Mouse (Mus musculus): ENCODE data around the gene Psap. TPM values are rescaled to one million over a fixed set of nuclear protein-coding genes. Genes with fewer than 3 reads are reported as not detected.

Gene Psap
- polyA plus RNA-seq, 1 experiment = 774 TPM

GRCm38 (mm10) chr10:60290026-60290738, 12.8 kb downstream of the Psap start:
- H3K27ac ChIP-seq (replicated peaks; ENCODE audit: low read depth, low read length) = peak overlapping the region; percentile 12; the same call in 1 of the 2 replicates
- H3K4me3 ChIP-seq (ENCODE audit: insufficient read depth, low read depth, low read length) = no peak overlapping the region
- H3K4me1 ChIP-seq (ENCODE audit: control insufficient read depth, insufficient read depth, insufficient read length, low read length) = peaks cover 46% of the 10 kb centered on the region

GRCm38 (mm10) chr10:60290739-60291110, 13.3 kb downstream of the Psap start:
- H3K27ac ChIP-seq (replicated peaks; ENCODE audit: low read depth, low read length) = 0 out of 2 replicates have a peak overlapping the region, but pooled peaks have one; percentile 12
- no peak overlapping the region for H3K4me3 ChIP-seq (ENCODE audit: insufficient read depth, low read depth, low read length)
- peaks cover 41% of the 10 kb centered on the region for H3K4me1 ChIP-seq (ENCODE audit: control insufficient read depth, insufficient read depth, insufficient read length, low read length)

DNA sequence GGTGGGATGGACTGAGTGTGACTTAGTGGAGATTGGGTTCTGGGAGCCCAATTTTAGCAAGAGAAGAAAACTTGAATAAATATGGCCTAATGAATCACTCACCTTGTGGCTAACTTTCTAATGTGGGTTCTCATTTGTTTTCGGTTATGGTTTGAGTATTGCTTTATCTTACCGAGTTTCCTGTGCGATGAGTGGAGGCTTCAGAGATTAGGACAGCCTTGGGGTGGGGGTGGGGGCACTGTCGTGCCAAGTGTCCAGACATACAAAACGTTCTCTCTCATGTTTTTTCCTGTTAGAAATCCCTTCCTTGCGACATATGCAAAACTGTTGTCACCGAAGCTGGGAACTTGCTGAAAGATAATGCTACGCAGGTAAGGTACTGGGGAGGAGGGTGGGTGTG, 14.8 kb downstream of the Psap start:
- Histone ChIP-seq H3K4me3 (ENCODE audit: insufficient read depth, low read depth, low read length) (no peak overlapping the region), H3K27ac (replicated peaks; ENCODE audit: low read depth, low read length) (no peak overlapping the region), H3K4me1 (ENCODE audit: control insufficient read depth, insufficient read depth, insufficient read length, low read length) (peaks cover 31% of the 10 kb centered on the region)

DNA sequence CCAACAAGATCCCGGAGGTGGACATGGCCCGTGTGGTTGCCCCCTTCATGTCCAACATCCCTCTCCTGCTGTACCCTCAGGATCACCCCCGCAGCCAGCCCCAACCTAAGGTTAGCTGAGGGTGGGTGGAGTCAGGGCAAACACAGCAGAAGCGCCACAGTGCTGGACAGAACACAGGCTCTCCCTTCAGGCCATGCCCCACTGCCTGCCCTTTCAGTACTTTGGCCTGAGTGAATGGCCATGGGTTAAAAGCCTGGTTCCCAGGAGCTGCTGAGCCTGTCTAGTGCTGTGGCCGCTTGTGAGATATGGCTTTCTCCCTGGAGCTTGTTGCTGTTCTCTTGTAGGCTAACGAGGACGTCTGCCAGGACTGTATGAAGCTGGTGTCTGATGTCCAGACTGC, 17.2 kb downstream of the Psap start:
- H3K27ac ChIP-seq (replicated peaks; ENCODE audit: low read depth, low read length) = no peak overlapping the region

DNA sequence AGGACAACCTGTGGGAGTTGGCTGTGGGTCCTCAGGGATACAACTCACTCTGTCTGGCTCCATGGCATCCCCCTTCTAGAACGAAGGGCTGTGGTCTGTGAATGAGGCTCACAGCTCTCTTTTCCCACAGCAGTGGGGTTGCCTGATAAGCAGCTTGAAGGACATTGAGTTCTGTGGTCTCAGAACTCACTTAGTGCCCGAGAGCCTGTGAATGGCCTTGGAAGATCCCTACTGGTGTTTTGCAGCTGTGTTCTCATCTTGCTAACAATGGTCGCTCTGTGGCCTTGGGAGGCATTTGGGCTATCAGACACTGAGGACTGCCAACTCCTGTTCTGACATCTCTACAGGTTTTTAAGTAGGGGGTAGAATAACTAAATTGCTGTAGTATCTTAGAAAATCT, 17.9 kb downstream of the Psap start:
- peaks cover 3% of the 10 kb centered on the region for H3K4me1 ChIP-seq (ENCODE audit: control insufficient read depth, insufficient read depth, insufficient read length, low read length)
- H3K4me3 ChIP-seq (ENCODE audit: insufficient read depth, low read depth, low read length) = no peak overlapping the region
- no peak overlapping the region for H3K27ac ChIP-seq (replicated peaks; ENCODE audit: low read depth, low read length)

More for the DNA sequence above, 17.2 kb downstream of the Psap start:
- peaks cover 10% of the 10 kb centered on the region for H3K4me1 ChIP-seq (ENCODE audit: control insufficient read depth, insufficient read depth, insufficient read length, low read length)
- H3K4me3 ChIP-seq (ENCODE audit: insufficient read depth, low read depth, low read length) = no peak overlapping the region

DNA sequence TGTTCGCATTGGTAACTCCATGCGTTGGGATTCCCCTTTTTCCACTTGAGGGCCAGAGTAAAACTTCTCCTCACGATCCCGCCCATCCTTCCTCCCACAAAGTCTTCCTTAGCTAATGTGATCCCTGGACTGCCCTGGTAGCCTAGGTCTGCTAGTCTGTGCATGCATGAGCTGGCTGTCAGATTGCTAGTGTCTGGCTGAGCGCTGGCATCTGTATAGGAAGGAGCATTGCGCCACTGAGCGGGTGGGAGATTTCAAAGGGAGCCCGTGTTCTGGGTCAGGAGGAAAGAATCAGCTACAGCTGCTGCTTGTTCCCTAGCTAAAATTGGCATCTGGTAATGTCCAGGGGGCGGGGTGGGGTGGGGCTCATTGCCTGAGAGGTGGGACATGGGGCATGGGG, 18.6 kb downstream of the Psap start:
- Histone ChIP-seq H3K27ac (replicated peaks; ENCODE audit: low read depth, low read length) (no peak overlapping the region), H3K4me3 (ENCODE audit: insufficient read depth, low read depth, low read length) (no peak overlapping the region), H3K4me1 (ENCODE audit: control insufficient read depth, insufficient read depth, insufficient read length, low read length) (no peaks in the 10 kb centered on the region; the same call in 1 of the 2 replicates)

DNA sequence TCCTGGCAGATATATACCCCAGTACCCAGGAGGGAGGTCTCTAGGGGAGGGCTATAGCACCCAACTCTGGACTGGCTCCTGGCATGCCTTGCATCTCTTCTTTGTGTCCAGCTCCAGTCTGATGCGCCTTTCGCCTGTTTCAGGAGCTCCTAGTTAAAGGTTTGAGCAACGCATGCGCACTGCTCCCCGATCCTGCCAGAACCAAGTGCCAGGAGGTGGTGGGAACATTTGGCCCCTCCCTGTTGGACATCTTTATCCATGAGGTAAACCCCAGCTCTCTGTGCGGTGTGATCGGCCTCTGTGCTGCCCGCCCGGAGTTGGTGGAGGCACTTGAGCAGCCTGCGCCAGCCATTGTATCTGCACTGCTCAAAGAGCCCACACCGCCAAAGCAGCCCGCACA, 22.2 kb downstream of the Psap start:
- no peak overlapping the region for H3K27ac ChIP-seq (replicated peaks; ENCODE audit: low read depth, low read length)
- no peak overlapping the region for H3K4me3 ChIP-seq (ENCODE audit: insufficient read depth, low read depth, low read length)
- H3K4me1 ChIP-seq (ENCODE audit: control insufficient read depth, insufficient read depth, insufficient read length, low read length) = no peaks in the 10 kb centered on the region

GRCm38 (mm10) chr10:60303419-60303818, 26.0 kb downstream of the Psap start:
- no peak overlapping the region for H3K27ac ChIP-seq (replicated peaks; ENCODE audit: low read depth, low read length)
- no peak overlapping the region for H3K4me3 ChIP-seq (ENCODE audit: insufficient read depth, low read depth, low read length)
- no peaks in the 10 kb centered on the region for H3K4me1 ChIP-seq (ENCODE audit: control insufficient read depth, insufficient read depth, insufficient read length, low read length)

DNA sequence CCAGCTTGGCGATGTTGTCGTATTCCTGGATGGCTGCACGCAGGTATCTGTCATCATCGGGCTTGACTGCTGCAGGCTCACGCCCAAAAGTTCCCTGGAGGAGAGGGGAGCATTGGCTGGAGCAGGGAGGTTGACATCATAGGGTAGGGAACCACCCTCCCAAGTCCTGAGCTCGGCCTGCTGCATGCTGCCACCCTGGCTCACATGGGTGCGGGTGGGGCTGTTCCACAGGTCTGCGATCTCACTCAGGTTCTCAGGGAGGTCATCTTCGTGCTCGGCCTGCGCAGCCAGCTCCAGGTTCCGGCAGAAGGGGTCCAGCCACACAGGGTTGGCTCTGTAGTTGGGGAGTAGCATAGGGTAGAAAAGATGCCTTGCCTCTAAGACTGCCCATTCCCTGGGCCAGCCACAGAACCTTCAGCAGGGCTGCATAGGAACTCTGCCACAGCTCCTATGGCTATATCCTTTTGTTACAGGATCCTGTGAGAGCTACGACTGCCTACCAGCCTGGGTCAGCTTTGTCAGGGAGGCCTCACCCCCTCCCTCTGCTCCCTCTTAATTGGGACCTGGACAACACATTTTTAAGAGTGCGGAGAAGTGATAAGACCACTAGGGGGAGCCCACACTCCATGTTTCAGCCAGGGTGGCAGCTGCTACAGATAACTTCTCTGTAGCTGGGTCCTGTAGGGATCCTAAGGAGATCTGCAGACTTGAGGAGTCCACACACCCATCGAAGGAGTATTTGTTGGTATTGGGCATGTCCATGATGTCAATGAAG, 27.6 kb downstream of the Psap start:
- no peak overlapping the region for H3K4me3 ChIP-seq (ENCODE audit: insufficient read depth, low read depth, low read length)
- no peak overlapping the region for H3K27ac ChIP-seq (replicated peaks; ENCODE audit: low read depth, low read length)
- H3K4me1 ChIP-seq (ENCODE audit: control insufficient read depth, insufficient read depth, insufficient read length, low read length) = no peaks in the 10 kb centered on the region

DNA sequence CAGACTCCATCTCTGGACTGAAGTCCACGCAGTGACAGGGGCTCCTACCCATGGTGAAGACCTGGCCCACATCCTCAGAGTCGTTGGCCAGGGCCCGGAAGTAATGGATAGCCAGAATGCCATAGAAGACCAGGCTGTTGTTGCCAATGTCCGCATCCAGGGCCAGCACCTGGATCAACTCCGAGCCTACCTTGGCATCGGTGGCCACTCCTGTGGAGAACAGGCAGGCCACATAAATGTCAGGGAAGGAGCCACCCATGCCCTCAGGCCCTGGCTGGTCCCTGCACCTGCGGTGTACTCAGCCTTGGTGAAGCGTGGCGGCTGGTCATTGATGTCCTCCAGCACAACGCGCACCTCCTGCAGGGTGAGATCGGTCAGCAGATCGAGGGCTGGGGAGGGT, 33.2 kb downstream of the Psap start:
- Histone ChIP-seq H3K27ac (replicated peaks; ENCODE audit: low read depth, low read length) (no peak overlapping the region), H3K4me3 (ENCODE audit: insufficient read depth, low read depth, low read length) (no peak overlapping the region), H3K4me1 (ENCODE audit: control insufficient read depth, insufficient read depth, insufficient read length, low read length) (no peaks in the 10 kb centered on the region)

DNA sequence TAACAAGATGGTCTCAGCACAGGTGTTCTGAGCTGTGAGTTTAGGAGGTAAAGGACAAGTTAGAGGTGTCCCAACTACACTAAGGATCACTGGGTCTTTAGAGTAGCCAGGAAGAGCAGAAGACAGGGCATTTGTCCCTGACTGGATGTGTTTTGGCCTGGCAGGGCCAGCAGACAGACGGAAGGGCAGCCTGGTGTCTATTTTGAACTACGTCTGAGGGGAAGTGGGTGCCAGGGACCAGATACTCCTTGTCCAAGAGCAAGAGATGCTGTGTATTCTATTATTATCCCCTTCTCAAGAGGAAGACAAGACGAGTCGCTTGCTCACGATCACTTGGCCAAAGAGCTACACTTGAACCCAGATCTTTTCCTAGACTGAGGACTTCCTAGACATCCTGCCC, 36.2 kb downstream of the Psap start:
- Histone ChIP-seq H3K4me1 (ENCODE audit: control insufficient read depth, insufficient read depth, insufficient read length, low read length) (no peaks in the 10 kb centered on the region), H3K4me3 (ENCODE audit: insufficient read depth, low read depth, low read length) (no peak overlapping the region), H3K27ac (replicated peaks; ENCODE audit: low read depth, low read length) (no peak overlapping the region)

DNA sequence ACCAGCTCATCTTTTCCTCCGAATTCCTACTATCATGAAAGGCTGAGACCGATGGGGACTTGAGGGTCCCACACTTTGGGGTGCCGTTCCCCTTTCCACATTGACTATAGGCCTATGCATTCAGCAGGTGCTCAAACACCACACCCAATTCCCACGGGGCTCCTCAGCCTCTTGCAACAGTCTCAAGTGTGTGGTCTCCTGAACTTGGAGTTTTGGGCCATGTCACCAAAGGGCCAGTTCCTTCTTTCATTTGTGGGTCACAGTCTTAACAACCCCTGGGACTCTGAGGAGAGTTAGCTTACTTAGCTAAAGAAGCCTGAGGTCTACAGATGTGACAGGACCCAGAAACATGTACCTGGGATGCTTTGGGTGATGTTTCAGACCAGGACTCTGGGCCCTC, 38.7 kb downstream of the Psap start:
- Histone ChIP-seq H3K27ac (replicated peaks; ENCODE audit: low read depth, low read length) (no peak overlapping the region), H3K4me3 (ENCODE audit: insufficient read depth, low read depth, low read length) (no peak overlapping the region), H3K4me1 (ENCODE audit: control insufficient read depth, insufficient read depth, insufficient read length, low read length) (no peaks in the 10 kb centered on the region)

DNA sequence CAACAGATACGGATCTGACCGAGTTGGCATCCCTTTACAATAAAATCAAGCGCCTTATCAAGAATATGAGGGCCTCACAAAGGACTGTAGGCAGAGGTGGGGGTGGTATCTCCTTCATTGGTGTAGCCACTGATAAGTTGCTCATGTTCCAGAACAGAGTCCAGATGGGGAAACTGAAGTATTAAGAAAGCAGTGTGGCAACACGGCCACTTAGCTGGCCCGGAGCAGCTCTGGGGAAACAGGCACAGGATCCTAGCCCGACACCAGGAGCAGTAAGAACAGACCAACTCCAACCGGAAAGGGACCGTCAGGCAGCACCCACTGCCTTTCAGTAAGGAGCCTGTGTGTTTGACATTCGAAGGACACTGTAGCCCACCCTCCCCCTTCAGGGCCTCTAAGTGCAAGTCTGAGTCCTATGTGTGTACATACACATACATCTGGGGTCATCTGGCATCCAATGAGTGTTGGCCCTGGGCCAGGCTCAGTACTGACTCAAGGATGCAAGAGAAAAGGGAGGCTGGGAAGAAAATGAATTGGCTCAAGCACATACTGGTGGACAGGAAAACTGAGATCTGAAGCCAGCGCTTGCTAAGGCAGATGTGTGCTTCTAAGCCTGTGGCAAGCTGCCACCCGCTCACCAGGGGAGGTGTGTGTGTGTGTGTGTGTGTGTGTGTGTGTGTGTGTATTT, 51.7 kb downstream of the Psap start:
- Histone ChIP-seq H3K4me1 (ENCODE audit: control insufficient read depth, insufficient read depth, insufficient read length, low read length) (peaks cover 8% of the 10 kb centered on the region; the same call in 1 of the 2 replicates), H3K27ac (replicated peaks; ENCODE audit: low read depth, low read length) (no peak overlapping the region), H3K4me3 (ENCODE audit: insufficient read depth, low read depth, low read length) (no peak overlapping the region)

GRCm38 (mm10) chr10:60334583-60334982, 57.2 kb downstream of the Psap start:
- H3K4me3 ChIP-seq (ENCODE audit: insufficient read depth, low read depth, low read length) = no peak overlapping the region

DNA sequence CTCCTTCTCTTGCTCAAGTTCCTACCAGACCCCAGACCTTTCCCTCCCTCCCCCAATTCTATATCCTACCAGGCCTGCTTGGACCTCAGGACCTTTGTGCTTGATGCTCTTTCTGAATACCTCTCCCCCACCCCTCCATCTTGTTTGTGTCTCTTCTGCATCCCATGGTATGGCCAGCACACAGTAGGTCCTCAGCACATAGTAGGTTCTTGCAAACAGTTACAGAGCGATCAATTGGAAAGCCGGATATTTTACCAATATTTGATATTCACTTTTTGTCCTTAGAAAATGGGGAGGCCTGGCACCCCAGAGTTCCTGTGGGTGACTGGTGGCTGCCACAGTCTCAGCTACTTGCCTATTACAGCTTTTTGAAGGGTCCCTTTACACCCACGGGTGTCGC, 57.6 kb downstream of the Psap start:
- H3K4me1 ChIP-seq (ENCODE audit: control insufficient read depth, insufficient read depth, insufficient read length, low read length) = peaks cover 11% of the 10 kb centered on the region; the same call in 1 of the 2 replicates
- H3K4me3 ChIP-seq (ENCODE audit: insufficient read depth, low read depth, low read length) = no peak overlapping the region
- H3K27ac ChIP-seq (replicated peaks; ENCODE audit: low read depth, low read length) = no peak overlapping the region

More at GRCm38 (mm10) chr10:60334583-60334982, 57.2 kb downstream of the Psap start:
- H3K4me1 ChIP-seq (ENCODE audit: control insufficient read depth, insufficient read depth, insufficient read length, low read length) = peaks cover 11% of the 10 kb centered on the region; the same call in 1 of the 2 replicates
- no peak overlapping the region for H3K27ac ChIP-seq (replicated peaks; ENCODE audit: low read depth, low read length)

All from brown adipose tissue, adult 24 weeks (tissue).